Mouse (Mus musculus): ENCODE results near the gene Rhot2.
A peak's percentile ranks its signal among the peaks of the same experiment; 100 is the strongest.
"Not testable (repeated sequence)": the region's sequence is repeated elsewhere in the genome, so short reads cannot be mapped to it uniquely, and the experiment has no call there.

Rhot2 gene

GRCm38 (mm10) chr17:25874148-25874720 lies 29.6 kb upstream of the Rhot2 start:
- no peak for DNase-seq (ENCODE audit: low read depth, low spot score)

- no peak for DNase-seq (ENCODE audit: low read depth, low spot score)
Observed at GRCm38 (mm10) chr17:25873405-25874147, 28.9 kb upstream of the Rhot2 start.

GRCm38 (mm10) chr17:25872676-25873075 lies 28.0 kb upstream of the Rhot2 start:
- no peak for DNase-seq (ENCODE audit: low read depth, low spot score)

- DNase-seq (ENCODE audit: low read depth, low spot score) = not testable (repeated sequence)
Observed at GRCm38 (mm10) chr17:25871566-25871965, 26.9 kb upstream of the Rhot2 start.

GRCm38 (mm10) chr17:25869954-25870353 lies 25.3 kb upstream of the Rhot2 start:
- no peak for DNase-seq (ENCODE audit: low read depth, low spot score)

- DNase-seq (ENCODE audit: low read depth, low spot score) = no peak
Observed at GRCm38 (mm10) chr17:25869498-25869897, 24.8 kb upstream of the Rhot2 start.

- DNase-seq (ENCODE audit: low read depth, low spot score) = peak; percentile 64
Observed at GRCm38 (mm10) chr17:25868601-25869191, 24.0 kb upstream of the Rhot2 start, which contains the start of gene Mcrip2. TSS of gene Mcrip2 (minus strand) at chr17:25868764.

GRCm38 (mm10) chr17:25867836-25868600 lies 23.4 kb upstream of the Rhot2 start:
- DNase-seq (ENCODE audit: low read depth, low spot score) = no peak

- no peak for DNase-seq (ENCODE audit: low read depth, low spot score)
Observed at GRCm38 (mm10) chr17:25867509-25867835, 22.8 kb upstream of the Rhot2 start.

- DNase-seq (ENCODE audit: low read depth, low spot score) = no peak
Observed at GRCm38 (mm10) chr17:25866172-25866571, 21.5 kb upstream of the Rhot2 start.

- DNase-seq (ENCODE audit: low read depth, low spot score) = no peak
Observed at GRCm38 (mm10) chr17:25865288-25865687, 20.6 kb upstream of the Rhot2 start.

- no peak for DNase-seq (ENCODE audit: low read depth, low spot score)
Observed at GRCm38 (mm10) chr17:25864311-25864710, 19.7 kb upstream of the Rhot2 start.

- DNase-seq (ENCODE audit: low read depth, low spot score) = no peak
Observed at GRCm38 (mm10) chr17:25863681-25864080, 19.0 kb upstream of the Rhot2 start.

- DNase-seq (ENCODE audit: low read depth, low spot score) = no peak
Observed at GRCm38 (mm10) chr17:25861704-25862612, 17.3 kb upstream of the Rhot2 start.

- DNase-seq (ENCODE audit: low read depth, low spot score) = peak; percentile 96
Observed at GRCm38 (mm10) chr17:25860832-25861703, 16.4 kb upstream of the Rhot2 start, which contains the start of gene Wdr90. TSS of gene Wdr90 (minus strand) at chr17:25861501.

- DNase-seq (ENCODE audit: low read depth, low spot score) = no peak
Observed at GRCm38 (mm10) chr17:25860229-25860628, 15.6 kb upstream of the Rhot2 start.

GRCm38 (mm10) chr17:25843636-25844395 lies 835 bp downstream of the Rhot2 start:
- no peak for DNase-seq (ENCODE audit: low read depth, low spot score)

- no peak for DNase-seq (ENCODE audit: low read depth, low spot score)
Observed at GRCm38 (mm10) chr17:25843122-25843521, 1.5 kb downstream of the Rhot2 start.

- no peak for DNase-seq (ENCODE audit: low read depth, low spot score)
Observed at GRCm38 (mm10) chr17:25842509-25842908, 2.1 kb downstream of the Rhot2 start.

Measured in telencephalon, adult 2 months (tissue).